Mouse (Mus musculus) adrenal gland, adult 2 months (tissue): ENCODE results near the gene Ksr2. TPM values are rescaled to one million over a fixed set of nuclear protein-coding genes. Genes with fewer than 3 reads are reported as not detected.
A peak's percentile ranks its signal among the peaks of the same experiment; 100 is the strongest.

Experiments
- DNase-seq: peaks from one replicate; pipeline ENCODE4 v3.0.0; 2021
- polyA plus RNA-seq: library from polyadenylated mRNA; depleted of rRNA; stranded (reverse); fragments of >200 nt; gene quantifications from 2 replicates; pipeline ENCODE4 v1.2.3, GENCODE M21; 2012
- total RNA-seq, 2 experiments: library from RNA; stranded (reverse); gene quantifications; 2 replicates each; pipeline ENCODE4 v1.2.3; 2021

Gene Ksr2
- total and polyA plus RNA-seq, 3 experiments, result 0.92 to 5.1 (median 3.8) TPM

DNA sequence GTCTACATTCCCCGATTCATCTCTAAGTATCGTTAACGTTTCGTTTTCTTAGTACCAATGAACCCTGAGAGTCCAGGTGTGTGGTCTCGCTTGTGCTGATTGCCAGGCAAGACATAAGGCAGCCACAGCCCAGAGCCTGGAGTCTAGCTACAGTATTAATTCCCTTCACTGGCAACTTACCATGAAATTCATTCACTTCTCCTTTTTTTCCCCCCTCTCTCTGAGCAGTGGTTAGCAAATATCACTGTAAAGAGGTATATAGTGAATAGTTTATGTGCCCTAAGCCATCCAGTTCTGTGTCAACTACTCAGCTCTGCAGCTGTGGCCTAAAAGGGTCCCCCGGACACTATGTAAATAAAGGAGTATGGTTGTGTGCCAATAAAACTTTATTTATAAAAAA, 71.6 kb downstream of the Ksr2 start:
- DNase-seq, result no peak

DNA sequence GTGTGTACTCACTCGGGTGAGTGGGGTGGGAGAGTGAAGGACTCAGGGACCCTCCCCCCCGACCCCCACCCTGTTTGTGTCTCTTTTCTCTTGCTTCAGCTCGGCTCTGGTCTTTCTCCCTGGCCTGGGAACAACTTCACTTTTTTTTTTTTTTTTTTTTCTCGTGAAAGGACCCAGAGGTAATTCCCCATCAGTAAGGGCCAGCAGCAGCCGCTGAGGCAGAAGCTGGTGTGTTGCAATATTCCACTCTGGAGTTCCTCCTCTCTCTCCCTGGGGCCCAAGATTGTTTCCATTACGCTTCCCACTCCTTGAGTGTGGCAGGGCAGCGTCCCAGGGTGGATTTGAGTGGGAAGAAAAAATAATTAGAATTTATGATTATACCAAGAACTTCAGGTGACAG, 72.3 kb downstream of the Ksr2 start:
- no peak for DNase-seq

DNA sequence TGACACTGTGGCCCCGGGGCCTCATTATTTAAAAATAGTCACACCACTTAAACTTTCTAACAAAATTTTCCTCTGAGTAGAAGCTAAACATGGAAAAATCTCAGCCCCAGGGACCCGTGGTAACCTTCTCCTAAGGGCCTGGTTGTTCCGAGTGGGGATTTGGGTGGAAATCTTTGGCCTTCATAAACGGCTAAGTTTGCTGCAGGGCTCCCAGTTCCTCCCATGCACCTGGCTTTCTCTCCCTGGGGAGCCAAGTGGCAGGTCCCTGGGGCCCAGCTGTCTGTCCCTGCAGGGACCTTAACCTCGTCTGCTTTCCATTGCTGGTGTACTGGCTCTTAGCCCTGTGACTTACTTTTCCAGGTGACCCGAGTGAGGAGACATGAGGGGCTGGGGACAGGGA, 74.4 kb downstream of the Ksr2 start:
- no peak for DNase-seq

DNA sequence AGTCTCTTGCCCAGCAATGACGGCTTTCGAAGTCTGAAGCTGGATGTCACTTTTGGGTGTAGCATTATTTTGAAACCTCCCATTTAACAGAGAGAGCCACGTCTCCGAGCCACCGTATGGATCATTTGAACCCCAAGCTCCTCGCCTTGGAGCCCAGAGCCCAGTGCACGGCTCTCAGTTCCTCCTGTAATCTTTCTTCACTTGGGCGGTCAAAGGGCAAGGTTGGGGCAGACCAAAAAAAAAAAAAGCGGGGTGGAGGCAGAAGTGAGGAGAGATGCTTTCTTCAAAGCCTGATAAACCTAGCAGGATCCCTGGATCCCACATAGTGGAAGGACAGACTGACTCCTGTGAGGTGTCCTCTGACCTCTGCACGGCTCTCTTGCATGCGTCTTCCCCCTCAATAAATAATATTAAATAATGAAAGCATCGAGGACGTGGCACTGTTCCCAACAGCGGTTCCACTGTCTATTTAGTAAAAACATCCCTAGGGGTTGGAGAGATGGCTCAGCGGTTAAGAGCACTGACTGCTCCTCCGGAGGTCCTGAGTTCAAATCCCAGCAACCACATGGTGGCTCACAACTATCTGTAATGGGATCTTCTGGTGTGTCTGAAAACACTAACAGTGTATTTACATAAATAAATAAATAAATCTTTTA, 75.0 kb downstream of the Ksr2 start:
- DNase-seq, result no peak

DNA sequence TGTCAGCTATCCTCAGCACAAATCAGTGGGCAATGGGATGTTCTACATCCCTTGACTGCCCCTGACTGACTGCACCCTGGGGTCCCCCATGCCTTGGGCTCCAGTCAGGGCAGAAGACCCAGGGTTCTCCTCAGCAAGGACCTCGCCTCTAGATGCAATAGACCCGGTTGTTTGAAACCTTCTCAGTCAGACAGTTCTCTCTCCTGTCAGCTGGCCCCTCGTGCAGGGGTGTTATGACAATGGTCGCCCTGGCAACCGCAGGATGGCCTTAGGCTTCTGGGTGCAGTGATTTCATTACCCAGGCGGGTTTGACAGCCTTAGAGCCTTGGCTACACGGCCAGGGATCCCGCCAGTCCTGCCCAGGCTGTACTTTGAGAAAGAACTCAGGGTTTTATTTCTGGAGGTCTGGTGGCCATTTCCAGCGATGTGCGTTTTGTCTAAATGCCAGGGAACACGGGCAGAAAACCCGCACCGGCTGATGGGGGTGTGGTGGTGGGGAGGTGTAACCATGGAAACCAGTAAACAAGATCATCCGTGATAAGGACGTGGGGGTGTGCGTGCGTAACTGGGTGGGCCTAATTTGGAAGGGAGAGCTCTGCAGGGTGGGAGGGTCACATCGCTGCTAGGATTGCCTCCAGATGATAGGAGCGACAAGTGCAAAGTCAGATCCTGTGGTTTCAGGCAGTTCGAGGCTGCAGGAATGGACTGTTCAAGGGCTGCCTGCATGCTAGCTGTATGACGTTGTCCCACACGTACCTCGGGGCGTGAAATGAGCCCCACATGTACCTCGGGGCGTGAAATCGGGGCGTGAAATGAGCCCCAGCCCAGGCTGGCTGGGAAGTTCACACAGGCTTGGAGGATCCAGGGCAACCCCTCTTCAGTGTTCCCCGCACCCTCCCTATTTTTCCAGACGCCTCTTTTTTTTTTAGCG, 79.4 kb downstream of the Ksr2 start:
- peak; percentile 37 for DNase-seq

DNA sequence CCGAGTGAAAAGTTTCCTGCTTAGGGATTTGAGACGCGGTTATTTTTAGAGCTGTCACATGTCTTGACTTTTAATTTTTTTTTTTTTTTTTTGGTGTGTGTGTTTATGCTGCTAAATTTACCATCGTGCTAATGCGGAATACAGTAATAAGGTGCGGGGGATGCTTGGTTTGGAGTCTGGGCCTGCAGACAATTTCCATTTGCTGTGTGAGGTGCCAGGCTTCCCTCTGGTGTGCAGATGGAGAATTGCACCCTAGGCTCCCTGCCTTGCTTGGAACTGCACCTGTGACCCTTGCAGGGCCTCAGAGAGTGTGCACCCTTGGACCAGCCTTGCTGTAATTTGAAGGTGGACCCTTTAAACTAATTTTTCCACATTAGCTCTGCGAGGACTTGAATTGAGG, 80.1 kb downstream of the Ksr2 start:
- peak; percentile 49 for DNase-seq

DNA sequence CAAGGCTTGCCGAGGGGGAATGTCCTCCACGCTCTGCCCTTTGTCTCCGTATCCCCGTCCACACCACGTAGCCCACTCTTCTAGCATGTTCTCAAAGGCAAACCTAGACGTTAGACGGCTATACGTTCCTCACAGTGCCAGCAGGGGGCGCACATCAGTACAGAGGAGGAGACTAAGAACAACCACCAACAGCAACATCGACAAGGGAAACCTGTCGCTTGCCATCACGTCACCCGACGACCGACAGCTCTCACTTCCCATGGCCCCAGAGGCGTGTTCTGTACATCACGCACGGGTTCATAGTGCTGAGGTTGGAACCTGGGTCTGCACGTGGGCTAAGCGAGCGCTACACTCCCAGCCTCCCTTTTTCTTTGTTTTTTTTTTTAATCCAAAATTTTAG, 83.3 kb downstream of the Ksr2 start:
- DNase-seq, result no peak

DNA sequence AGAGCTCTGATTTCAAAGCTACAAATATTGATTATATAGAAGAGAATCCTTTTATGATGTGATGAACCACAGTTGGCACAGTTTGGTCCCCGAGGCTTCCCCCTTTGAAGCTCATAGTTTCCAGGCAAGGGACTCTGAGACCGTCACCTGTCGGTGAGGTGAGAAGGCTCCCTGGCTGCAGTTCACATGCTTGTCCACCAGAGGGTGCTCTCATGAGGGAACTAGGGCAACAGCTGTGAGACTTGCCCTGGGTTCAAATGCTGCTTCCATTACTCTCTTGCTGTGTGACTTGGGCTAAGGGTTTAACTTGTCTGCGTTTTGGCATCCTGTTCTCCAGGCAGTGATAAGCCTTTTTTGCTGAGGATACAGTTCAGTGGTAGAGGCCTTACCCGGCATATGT, 88.8 kb downstream of the Ksr2 start:
- DNase-seq, result no peak

DNA sequence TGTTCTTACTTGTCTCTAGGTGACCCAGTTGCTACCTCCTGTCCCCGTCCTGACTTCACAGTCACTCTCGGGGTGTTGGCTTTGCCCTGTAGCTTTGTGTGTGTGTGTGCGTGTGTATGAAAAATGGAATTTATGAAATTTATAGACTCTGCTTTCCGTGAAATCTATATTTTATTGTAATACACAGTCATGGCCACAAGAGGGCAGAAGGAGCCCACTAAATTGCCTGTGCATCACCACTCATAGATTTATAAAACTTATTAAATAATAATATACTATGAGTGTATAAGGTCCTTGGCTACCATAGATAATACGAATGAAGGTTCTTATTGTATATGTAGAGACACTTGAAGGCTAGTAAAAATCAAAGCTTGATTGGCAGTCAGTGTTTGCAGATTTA, 90.6 kb downstream of the Ksr2 start:
- DNase-seq, result no peak

DNA sequence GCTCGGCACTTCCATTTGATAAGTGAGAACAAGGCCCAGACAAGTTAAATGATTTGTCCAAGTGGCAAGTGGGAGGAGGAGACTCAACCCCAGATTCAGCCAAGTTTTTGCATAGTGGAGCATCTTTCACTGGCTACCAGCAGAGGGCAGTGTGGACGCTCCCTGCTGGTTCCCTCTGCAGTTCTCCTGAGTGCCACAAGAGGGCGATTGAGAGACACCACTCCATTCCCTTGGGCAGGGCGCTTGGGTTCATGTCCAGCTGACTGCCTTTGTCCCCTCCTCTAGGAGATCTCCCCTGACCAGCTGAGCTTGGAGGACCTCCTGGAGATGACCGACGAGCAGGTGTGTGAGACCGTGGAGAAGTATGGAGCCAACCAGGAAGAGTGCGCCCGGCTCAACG, 91.4 kb downstream of the Ksr2 start:
- DNase-seq, result peak; percentile 41

DNA sequence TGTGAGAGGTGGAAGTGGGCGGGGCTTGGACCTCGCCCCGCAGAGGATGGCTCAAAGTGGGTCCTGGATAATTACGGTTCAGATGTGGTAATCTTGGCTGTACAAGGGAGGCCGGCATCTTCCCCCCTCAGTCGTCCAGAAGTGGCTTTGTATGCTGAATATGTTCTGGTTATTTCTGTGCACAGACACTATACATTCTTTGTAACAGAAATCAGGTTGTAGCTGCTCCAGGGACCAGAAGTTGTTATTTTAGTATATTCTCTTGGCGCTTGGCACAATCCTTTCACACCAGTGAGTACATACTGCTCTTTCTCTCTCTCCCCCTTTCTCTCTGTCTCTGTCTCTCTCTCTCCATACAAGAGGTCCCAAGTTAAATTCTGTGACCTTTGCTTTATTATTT, 92.0 kb downstream of the Ksr2 start:
- DNase-seq, result no peak

DNA sequence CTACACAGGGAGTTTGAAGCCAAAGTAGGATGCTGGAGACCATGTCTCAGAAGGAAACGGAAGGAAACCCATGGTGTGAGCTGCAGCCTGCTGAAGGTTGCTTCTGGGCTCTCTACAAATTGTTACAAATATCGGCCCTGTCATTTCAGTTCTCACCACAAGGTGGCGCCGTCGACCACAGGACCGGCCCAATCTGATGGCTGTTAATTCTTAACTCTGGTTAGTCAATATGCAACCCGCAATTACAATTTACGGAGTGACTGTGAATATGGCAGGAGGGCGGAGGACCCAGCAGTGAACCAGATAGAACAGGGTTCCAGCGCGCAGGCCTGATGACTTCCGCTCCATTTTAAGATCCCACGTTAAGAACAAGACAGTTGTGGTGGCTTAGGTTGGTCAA, 92.6 kb downstream of the Ksr2 start:
- peak; percentile 26 for DNase-seq

DNA sequence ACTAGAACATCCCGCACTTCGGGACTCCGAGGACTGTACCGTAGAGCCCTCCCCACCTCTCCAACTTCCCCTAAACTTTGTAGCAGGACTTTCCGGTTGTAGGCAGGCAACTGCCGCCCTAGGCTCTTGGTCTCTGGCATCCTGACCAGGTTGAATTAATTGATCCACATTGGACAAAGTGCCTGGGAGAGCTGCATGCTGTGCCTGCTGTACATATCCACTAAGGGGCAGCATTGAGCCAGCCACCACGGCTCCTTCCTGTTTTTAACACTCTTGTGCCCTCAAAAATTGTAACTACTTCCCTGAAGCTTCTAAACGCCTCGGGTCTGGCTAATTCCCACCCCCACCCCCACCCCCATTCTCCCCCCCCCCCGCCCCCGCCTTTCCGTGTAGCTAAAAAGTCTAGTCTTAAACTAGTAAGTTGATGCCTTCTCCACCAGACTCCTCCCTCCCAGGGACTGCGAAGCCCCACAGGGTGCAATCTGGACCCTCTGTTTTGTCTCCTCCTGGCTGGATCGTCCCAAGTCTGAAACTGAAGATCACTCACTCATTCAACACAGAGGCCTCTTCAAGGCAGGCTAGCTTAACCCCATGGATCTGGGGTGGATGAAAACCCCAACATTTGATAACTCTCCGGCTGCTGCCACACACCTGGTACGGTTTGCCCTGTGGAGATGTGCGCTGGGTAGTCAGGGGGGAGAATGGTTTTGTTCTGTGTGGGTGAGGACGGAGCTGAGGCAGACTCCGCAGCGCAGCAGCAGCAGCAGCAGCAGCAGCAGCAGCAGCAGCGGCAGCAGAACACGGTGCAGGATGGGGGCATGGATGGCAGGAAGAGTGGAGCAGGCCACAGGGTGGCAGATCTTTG, 95.9 kb downstream of the Ksr2 start:
- DNase-seq, result no peak

DNA sequence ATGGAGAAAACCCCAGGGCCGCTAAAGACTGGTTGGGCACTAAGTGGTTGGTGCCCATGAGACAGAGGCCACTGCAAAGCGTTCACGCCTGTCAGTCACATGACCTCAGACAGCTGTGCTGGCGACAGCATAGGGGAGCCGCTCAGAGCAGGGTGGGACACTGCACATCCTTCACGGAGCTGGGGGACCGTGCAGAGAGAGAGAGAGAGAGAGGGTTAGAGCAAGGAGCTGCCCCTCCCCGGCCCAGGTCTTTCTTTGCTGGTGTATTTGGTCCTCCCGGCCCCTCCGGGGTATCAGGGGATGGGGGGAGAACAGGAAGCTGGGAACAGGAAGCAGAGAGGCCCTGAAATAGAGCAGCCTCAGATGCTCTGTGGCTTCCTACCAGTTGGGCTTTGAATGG, 97.1 kb downstream of the Ksr2 start:
- DNase-seq, result no peak

DNA sequence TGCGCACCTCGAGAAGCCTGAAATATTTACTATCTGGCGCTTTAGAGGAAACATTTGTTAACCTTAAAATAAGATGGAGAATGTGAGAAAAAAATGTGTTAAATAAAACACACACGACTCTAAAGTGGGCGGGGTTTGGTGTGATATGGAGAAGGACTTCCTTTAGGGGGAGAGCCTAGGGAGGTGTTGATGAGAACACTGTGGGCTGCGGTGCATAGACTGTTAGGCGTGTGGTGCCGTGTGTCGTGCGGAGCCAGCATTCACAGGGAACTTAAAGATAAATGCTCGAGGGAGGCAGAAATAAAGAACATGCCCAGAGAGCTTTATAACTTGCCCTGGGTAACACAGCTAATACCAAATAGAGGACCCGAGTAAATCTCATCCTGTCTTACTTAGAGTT, 101.6 kb downstream of the Ksr2 start:
- no peak for DNase-seq

DNA sequence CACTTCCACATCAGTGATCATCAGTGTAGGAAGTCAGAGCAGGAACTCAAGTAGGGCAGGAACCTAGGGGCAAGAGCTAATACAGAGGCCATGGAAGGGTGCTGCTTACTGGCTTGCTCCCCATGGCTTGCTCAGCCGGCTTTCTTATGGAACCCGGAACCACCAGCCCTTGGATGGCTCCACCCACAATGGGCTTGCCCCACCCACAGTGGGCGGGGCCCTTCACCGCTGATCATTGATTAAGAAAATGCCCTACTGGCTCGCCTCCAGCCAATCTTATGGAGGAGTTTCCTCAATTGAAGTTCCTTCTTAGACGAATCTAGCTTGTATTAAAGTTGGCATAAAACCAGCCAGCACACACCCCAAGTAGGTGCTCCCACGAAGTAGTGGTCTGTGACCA, 102.1 kb downstream of the Ksr2 start:
- DNase-seq, result no peak

DNA sequence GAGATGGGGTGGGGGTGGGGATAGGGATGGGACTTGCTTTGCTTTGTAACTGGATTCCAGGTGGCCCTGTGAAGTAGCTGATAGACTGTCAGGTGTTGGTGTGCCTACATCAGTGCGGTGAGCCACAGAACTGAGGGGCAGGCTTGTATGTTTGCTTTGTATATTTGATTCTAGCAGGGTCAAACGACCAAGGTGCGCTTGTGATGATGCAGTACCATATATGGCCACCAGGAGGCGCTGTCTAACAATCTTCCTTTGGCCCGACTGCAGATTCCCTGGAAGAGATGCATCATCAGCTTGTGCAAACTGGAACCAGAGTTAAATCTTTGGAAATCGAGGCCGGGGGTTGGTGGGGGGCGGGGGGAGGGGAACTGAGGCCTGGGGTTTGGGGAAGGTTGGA, 102.8 kb downstream of the Ksr2 start:
- peak; percentile 38 for DNase-seq

DNA sequence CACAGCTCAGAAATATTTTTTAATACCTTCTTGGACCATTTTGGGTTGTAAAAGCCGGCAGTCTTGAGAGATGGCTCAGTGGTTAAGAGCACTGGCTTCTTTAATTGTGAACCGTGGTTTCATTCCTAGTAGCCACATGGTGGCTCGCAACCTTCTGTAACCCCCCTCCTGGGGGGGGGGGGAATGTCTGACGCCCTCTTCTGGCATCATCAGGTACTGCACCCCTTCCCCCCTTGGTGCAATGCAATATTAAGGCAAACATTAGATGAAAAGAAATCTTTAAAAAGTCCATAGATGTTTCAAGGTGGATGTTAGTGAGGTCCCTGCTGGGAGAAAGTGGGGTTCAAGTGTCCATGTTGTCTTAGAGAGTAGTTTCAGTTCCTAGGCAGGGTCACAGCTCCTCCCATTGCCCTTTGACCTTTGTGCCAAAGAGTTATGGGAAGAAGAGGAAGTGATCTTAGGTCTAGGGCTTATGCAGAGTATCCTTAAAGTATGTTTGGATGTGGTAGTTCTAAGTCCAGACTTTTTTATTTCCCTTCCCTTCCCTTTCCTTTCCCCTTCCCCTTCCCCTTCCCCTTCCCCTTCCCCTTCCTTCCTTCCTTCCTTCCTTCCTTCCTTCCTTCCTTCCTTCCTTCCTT, 106.2 kb downstream of the Ksr2 start:
- no peak for DNase-seq

DNA sequence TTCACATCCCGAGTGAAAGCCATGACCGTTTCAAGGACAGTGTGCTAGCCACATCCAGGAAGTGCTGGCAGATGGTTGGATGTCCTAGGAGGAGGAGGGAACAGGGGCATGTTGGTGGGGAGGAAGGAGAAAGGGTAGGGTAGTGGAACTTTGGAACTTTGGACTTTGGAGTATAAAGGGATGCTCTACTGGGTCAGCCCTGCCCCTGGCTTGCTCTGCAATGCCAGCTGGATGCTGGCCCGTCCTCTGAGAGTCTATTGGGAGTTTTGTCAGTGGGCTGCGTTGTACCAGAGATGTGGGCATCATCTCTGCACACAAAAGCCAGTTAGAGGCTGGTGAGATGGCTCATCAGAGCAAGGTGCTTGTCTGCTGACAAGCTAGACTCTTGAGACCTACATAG, 107.4 kb downstream of the Ksr2 start:
- no peak for DNase-seq

DNA sequence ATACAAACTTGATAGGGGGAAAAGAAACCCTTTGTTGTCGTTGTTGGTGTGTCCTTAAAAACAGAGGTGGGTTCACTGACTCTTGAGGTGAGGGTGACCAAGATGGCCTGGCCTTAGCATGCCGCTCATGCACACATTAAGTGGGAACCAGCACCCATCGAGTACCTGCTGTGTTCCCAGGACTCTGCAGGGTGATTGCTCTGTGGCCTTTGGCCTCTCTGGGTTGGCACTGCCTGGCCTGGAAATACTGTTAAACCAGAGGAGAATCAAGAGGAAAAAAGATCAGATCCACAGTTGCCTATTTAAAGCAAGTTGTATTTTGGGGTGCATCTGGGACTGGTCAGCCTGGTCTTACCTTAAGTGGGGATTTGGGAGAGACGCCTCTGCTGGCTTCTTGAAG, 107.9 kb downstream of the Ksr2 start:
- DNase-seq, result no peak

DNA sequence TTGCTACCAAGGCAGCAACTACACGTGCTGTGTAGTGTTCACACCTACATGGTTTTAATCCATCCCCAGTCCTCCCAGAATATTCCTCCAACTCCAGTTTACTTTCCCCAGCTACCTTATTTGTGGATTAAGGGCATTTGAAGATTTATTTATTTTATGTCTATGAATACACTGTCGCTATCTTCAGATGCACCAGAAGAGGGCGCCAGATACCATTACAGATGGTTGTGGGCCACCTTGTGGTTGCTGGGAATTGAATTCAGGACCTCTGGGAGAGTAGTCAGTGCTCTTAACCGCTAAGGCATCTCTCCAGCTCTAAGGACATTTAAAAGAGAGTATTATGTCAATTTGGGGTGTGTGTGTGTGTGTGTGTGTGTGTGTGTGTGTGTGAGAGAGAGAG, 108.7 kb downstream of the Ksr2 start:
- no peak for DNase-seq

DNA sequence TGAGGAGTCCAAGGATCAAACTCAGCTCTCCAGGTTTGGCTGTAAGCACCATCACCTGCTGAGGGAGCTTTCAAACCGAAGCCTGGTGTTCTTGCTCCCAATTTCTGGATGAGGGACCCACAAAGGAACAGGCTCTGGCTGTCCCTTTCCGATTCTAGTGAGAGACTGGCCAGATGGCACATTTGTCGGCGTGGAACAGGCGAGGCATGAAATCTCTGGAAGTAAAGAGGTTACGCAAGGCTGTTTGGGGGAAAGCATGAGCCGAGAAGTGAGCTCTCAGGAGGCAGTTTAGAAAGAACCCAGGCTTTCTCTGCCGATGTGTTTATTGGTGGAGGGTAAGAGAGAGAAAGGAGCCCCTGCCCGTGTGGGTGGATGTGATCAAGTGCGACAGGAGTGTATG, 109.2 kb downstream of the Ksr2 start:
- DNase-seq, result no peak
